Mouse (Mus musculus): ENCODE measurements around the gene Nrtn. TPM values are rescaled to one million over a fixed set of nuclear protein-coding genes. Genes with fewer than 3 reads are reported as not detected.
A peak's percentile ranks its signal among the peaks of the same experiment; 100 is the strongest.

Gene Nrtn
- 0.78 TPM for polyA plus RNA-seq (2012; fragmentation: generic; extraction: Trizol)

DNA sequence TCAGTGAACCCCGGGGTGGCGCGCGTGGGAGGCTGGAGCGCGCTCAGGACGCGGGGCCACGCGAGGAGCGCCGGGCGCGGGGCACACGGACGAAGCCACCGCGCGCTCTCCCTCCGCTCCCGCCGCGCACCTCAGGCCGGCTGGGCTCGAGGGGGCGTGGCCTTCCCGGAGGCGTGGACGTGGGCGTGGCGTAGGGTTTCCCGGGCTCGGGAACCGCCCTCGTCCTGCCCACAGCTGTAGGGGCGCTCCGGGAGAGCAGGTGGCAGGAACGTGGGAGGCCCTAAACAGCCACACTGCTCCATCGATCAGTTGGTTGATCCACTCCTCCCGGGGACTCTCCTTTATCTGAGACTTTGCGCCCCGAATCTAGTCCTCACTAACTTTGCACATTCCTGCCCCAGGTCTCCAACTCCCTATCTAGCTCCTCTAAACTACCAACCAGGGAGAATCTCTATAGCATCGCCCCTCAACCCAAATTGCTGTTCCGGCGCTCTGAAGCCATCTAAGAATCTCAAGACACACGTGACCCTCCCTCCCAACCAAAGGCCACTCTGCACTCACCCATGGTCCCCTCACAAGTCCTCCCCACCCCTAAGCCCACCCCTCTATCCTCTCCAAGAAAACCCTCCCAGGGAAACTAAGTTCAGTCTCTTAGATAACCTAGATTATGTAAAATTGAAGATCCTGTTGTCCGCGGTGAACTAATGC lies at the start of gene Nrtn:
Gene Nrtn (minus strand): TSS at position 115 of the 708 bp plus-strand sequence.
- H3K79me2 ChIP-seq (ENCODE audit: control insufficient read depth, insufficient read depth), result no peaks in the 10 kb centered on the region
- H3K36me3 ChIP-seq (ENCODE audit: control insufficient read depth, insufficient read depth), result no peaks in the 10 kb centered on the region
- no peak within 1 kb of the TSS for H3ac ChIP-seq (ENCODE audit: control insufficient read depth, insufficient read length)
- no peak within 1 kb of the TSS for H3K4me3 ChIP-seq
- H3K27me3 ChIP-seq (ENCODE audit: control insufficient read depth, insufficient read depth, insufficient read length), result peaks cover 39% of the 10 kb centered on the region
- H3K4me2 ChIP-seq (ENCODE audit: low read depth), result peak within 1 kb of the TSS; percentile 50
- TF ChIP-seq CEBPB (IDR thresholded peaks at IDR 0.05; ENCODE audit: insufficient read depth, poor library complexity, severe bottlenecking) (no peak), POLR2A (IDR thresholded peaks at IDR 0.05; ENCODE audit: insufficient read length, low read depth) (peak; percentile 39), MYOG (IDR thresholded peaks at IDR 0.05; ENCODE audit: control insufficient read depth in 1 of 3, insufficient read depth in 1 of 3, insufficient read length in 2 of 3, low read depth in 2 of 3) (peak in 2 of 3 experiments; percentile 44 to 58), REST (IDR thresholded peaks at IDR 0.05; ENCODE audit: insufficient read depth, insufficient read length) (no peak), E2F4 (IDR thresholded peaks at IDR 0.05; ENCODE audit: insufficient read depth) (no peak), MYOD1 (IDR thresholded peaks at IDR 0.05; ENCODE audit: control insufficient read depth in 1 of 3, insufficient read length in 2 of 3, low read depth in 2 of 3) (peak in 2 of 3 experiments; percentile 37 to 59)

- Histone ChIP-seq H3K27me3 (ENCODE audit: control insufficient read depth, insufficient read depth, insufficient read length) (no peaks in the 10 kb centered on the region), H3ac (ENCODE audit: control insufficient read depth, insufficient read length) (no peak overlapping the region), H3K4me3 (no peak overlapping the region), H3K79me2 (ENCODE audit: control insufficient read depth, insufficient read depth) (no peaks in the 10 kb centered on the region), H3K4me2 (ENCODE audit: low read depth) (no peak overlapping the region), H3K36me3 (ENCODE audit: control insufficient read depth, insufficient read depth) (no peaks in the 10 kb centered on the region)
- TF ChIP-seq TCF3 (IDR thresholded peaks at IDR 0.05; ENCODE audit: insufficient read length, low read depth) (no peak), CEBPB (IDR thresholded peaks at IDR 0.05; ENCODE audit: insufficient read depth, poor library complexity, severe bottlenecking) (no peak), E2F4 (IDR thresholded peaks at IDR 0.05; ENCODE audit: insufficient read depth) (no peak), POLR2A (IDR thresholded peaks at IDR 0.05; ENCODE audit: insufficient read length, low read depth) (no peak), SRF (IDR thresholded peaks at IDR 0.05; ENCODE audit: control insufficient read depth, insufficient read length, low read depth) (no peak), REST (IDR thresholded peaks at IDR 0.05; ENCODE audit: insufficient read depth, insufficient read length) (no peak), MYOD1 (IDR thresholded peaks at IDR 0.05; ENCODE audit: control insufficient read depth in 1 of 3, insufficient read length in 2 of 3, low read depth in 2 of 3) (no peak), USF1 (IDR thresholded peaks at IDR 0.05; ENCODE audit: low read depth) (no peak)
Measured at GRCm38 (mm10) chr17:56805784-56806183, 48.5 kb upstream of the Nrtn start.

GRCm38 (mm10) chr17:56804952-56805351 lies 47.6 kb upstream of the Nrtn start:
- TF ChIP-seq MYOD1 (IDR thresholded peaks at IDR 0.05; ENCODE audit: control insufficient read depth in 1 of 3, insufficient read length in 2 of 3, low read depth in 2 of 3), result no peak
- TF ChIP-seq E2F4 (IDR thresholded peaks at IDR 0.05; ENCODE audit: insufficient read depth), result no peak
- no peak for TF ChIP-seq POLR2A (IDR thresholded peaks at IDR 0.05; ENCODE audit: insufficient read length, low read depth)
- no peak overlapping the region for H3ac ChIP-seq (ENCODE audit: control insufficient read depth, insufficient read length)
- H3K79me2 ChIP-seq (ENCODE audit: control insufficient read depth, insufficient read depth), result no peaks in the 10 kb centered on the region
- no peaks in the 10 kb centered on the region for H3K36me3 ChIP-seq (ENCODE audit: control insufficient read depth, insufficient read depth)
- no peak overlapping the region for H3K4me2 ChIP-seq (ENCODE audit: low read depth)
- H3K27me3 ChIP-seq (ENCODE audit: control insufficient read depth, insufficient read depth, insufficient read length), result no peaks in the 10 kb centered on the region
- H3K4me3 ChIP-seq, result no peak overlapping the region

- H3K4me2 ChIP-seq (ENCODE audit: low read depth), result no peak overlapping the region
- H3K36me3 ChIP-seq (ENCODE audit: control insufficient read depth, insufficient read depth), result no peaks in the 10 kb centered on the region
- TF ChIP-seq REST (IDR thresholded peaks at IDR 0.05; ENCODE audit: insufficient read depth, insufficient read length), result no peak
- no peak for TF ChIP-seq TCF3 (IDR thresholded peaks at IDR 0.05; ENCODE audit: insufficient read length, low read depth)
- TF ChIP-seq MAX (IDR thresholded peaks at IDR 0.05; ENCODE audit: low read depth), result no peak
- no peak for TF ChIP-seq CEBPB (IDR thresholded peaks at IDR 0.05; ENCODE audit: insufficient read depth, poor library complexity, severe bottlenecking)
- no peak for TF ChIP-seq TCF12 (IDR thresholded peaks at IDR 0.05; ENCODE audit: insufficient read depth, poor library complexity, severe bottlenecking)
- no peak for TF ChIP-seq POLR2A (IDR thresholded peaks at IDR 0.05; ENCODE audit: insufficient read length, low read depth)
- no peak for TF ChIP-seq MYOD1 (IDR thresholded peaks at IDR 0.05; ENCODE audit: control insufficient read depth in 1 of 3, insufficient read length in 2 of 3, low read depth in 2 of 3)
- H3ac ChIP-seq (ENCODE audit: control insufficient read depth, insufficient read length), result no peak overlapping the region
- no peaks in the 10 kb centered on the region for H3K27me3 ChIP-seq (ENCODE audit: control insufficient read depth, insufficient read depth, insufficient read length)
- H3K79me2 ChIP-seq (ENCODE audit: control insufficient read depth, insufficient read depth), result no peaks in the 10 kb centered on the region
- H3K4me3 ChIP-seq, result no peak overlapping the region
Measured at GRCm38 (mm10) chr17:56802065-56802464, 44.7 kb upstream of the Nrtn start.

DNA sequence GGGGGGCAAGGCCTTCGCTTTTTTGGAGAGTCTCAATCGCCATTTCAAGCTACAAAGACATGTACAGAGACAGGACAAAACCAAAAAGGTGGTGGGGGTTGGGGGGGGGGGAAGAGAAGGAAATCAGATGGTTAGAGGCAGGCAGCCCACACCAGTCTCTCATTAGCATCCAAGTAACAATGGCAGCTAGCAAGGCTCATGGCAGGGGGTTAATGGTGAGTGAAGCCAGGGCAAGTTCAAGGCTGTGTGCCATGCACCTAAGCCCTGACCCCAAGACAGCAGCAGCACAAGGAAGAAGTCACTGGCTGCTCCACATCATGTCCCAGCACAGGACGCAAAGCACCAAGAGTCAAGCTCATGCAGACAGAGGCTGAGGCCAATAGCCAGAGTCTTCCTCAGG lies 41.9 kb upstream of the Nrtn start:
- H3K36me3 ChIP-seq (ENCODE audit: control insufficient read depth, insufficient read depth), result no peaks in the 10 kb centered on the region
- H3ac ChIP-seq (ENCODE audit: control insufficient read depth, insufficient read length), result no peak overlapping the region
- no peak overlapping the region for H3K4me2 ChIP-seq (ENCODE audit: low read depth)
- no peaks in the 10 kb centered on the region for H3K27me3 ChIP-seq (ENCODE audit: control insufficient read depth, insufficient read depth, insufficient read length)
- H3K4me3 ChIP-seq, result no peak overlapping the region
- no peaks in the 10 kb centered on the region for H3K79me2 ChIP-seq (ENCODE audit: control insufficient read depth, insufficient read depth)
- TF ChIP-seq USF1 (IDR thresholded peaks at IDR 0.05; ENCODE audit: low read depth), result no peak
- no peak for TF ChIP-seq CEBPB (IDR thresholded peaks at IDR 0.05; ENCODE audit: insufficient read depth, poor library complexity, severe bottlenecking)
- TF ChIP-seq TCF3 (IDR thresholded peaks at IDR 0.05; ENCODE audit: insufficient read length, low read depth), result no peak
- no peak for TF ChIP-seq POLR2AphosphoS2 (IDR thresholded peaks at IDR 0.05; ENCODE audit: insufficient read length, low read depth)
- no peak for TF ChIP-seq SRF (IDR thresholded peaks at IDR 0.05; ENCODE audit: control insufficient read depth, insufficient read length, low read depth)
- no peak for TF ChIP-seq MAX (IDR thresholded peaks at IDR 0.05; ENCODE audit: low read depth)
- TF ChIP-seq POLR2A (IDR thresholded peaks at IDR 0.05; ENCODE audit: insufficient read length, low read depth), result no peak
- no peak for TF ChIP-seq MYOD1 (IDR thresholded peaks at IDR 0.05; ENCODE audit: control insufficient read depth in 1 of 3, insufficient read length in 2 of 3, low read depth in 2 of 3)
- TF ChIP-seq MYOG (IDR thresholded peaks at IDR 0.05; ENCODE audit: control insufficient read depth in 1 of 3, insufficient read depth in 1 of 3, insufficient read length in 2 of 3, low read depth in 2 of 3), result no peak
- no peak for TF ChIP-seq E2F4 (IDR thresholded peaks at IDR 0.05; ENCODE audit: insufficient read depth)
- TF ChIP-seq REST (IDR thresholded peaks at IDR 0.05; ENCODE audit: insufficient read depth, insufficient read length), result no peak
- TF ChIP-seq TCF12 (IDR thresholded peaks at IDR 0.05; ENCODE audit: insufficient read depth, poor library complexity, severe bottlenecking), result no peak
